Mouse (Mus musculus) CH12F3 (cell line): ENCODE results near the gene Asb10.
"Not testable (repeated sequence)": the region's sequence is repeated elsewhere in the genome, so short reads cannot be mapped to it uniquely, and the experiment has no call there.

ENCODE experiments used
- in situ Hi-C: fragments of 300-500 bp; cut with MboI; formaldehyde crosslinking; loops from 2 replicates; pipeline ENCODE4 v1.14.3; 2020; ENCODE audit warnings: low sequenced_read_pairs

Asb10 gene

DNA sequence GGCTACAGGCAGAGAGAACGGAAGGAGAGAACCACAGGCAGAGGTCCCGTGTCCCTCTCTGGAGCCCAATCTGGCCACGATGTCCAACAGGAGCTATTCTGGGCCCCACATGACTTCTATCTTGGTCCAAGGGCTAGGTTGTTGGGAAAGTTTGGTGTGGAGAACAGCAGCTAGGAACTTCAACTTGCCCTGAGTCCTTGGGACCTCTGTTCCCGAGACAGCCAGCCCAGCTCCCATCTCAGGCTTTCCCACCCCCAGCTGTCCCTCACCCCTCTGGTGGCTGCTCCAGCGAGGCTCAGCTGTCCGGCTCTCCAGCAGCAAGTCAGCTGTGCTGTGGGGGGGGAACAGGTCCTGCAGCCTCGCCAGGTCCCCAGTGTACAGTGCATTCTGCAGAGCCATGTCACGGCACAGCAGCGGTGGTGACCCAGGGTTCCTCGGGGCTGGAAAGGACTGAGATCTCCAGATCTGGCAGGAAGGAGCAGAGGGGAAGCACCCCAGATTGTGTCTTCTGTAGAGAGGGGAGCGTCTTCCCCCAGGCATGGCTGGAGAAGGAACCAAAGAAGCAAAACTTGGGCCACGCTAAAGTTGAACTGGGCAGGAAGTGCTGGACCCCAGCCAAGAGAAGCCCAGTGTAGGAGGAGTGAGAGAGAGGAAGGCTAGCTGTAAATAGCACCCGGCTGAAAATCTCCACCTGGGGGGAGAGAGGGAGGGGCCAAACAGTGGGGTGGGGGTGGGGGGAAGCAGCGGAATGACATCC, at the start of gene Asb10:
Asb10 (minus strand) TSS at position 592 of the 757 bp plus-strand sequence.
- in situ Hi-C loops, result no loop called here

- in situ Hi-C loops, result no loop called here
Measured at GRCm38 (mm10) chr5:24589511-24590500, 49.0 kb upstream of the Asb10 start.

- in situ Hi-C loops, result no loop called here
Measured at GRCm38 (mm10) chr5:24587200-24587577, 46.4 kb upstream of the Asb10 start.

GRCm38 (mm10) chr5:24586547-24587199, 45.9 kb upstream of the Asb10 start, which contains the start of gene Chpf2:
TSS of gene Chpf2 (plus strand) at chr5:24586741.
- in situ Hi-C loops, result no loop called here

GRCm38 (mm10) chr5:24586106-24586505, 45.3 kb upstream of the Asb10 start:
- in situ Hi-C loops, result no loop called here

DNA sequence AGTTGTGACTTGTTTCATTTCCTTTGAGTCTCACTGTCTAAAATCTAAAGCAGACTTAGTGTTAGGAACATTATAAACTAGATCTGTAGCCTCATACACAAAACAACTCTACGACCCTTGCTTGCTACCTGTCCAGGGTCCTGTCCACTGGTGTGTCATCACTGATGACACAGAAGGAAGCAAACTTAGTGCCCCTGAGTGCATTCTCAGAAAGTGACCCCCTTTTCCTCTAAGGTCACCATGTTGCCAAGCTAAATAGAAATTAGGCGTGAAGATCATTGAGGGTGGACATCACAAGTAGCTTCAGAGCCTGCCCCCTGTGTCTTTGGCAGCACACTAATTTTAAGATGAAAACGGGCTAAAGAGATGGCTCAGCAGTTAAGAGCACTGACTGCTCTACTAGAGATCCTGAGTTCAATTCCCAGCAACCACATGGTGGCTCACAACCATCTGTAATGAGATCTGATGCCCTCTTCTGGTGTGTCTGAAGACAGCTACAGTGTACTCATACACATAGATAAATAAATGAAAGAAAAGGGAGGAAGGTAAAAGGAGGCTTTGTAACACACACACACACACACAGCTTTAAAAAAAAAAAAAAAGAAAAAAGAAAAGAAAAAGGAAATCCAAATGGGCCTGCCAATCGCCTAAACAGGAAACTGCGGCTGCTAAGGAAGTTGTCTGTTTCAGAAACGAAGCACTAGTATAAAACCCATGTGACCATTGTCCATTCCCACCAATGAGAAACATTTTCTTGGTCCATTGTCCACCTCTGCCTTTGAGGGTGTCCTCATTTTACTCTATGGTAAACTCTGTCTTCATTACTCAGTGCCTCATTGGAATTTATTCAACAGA, 37.6 kb upstream of the Asb10 start:
- in situ Hi-C loops, result no loop called here

DNA sequence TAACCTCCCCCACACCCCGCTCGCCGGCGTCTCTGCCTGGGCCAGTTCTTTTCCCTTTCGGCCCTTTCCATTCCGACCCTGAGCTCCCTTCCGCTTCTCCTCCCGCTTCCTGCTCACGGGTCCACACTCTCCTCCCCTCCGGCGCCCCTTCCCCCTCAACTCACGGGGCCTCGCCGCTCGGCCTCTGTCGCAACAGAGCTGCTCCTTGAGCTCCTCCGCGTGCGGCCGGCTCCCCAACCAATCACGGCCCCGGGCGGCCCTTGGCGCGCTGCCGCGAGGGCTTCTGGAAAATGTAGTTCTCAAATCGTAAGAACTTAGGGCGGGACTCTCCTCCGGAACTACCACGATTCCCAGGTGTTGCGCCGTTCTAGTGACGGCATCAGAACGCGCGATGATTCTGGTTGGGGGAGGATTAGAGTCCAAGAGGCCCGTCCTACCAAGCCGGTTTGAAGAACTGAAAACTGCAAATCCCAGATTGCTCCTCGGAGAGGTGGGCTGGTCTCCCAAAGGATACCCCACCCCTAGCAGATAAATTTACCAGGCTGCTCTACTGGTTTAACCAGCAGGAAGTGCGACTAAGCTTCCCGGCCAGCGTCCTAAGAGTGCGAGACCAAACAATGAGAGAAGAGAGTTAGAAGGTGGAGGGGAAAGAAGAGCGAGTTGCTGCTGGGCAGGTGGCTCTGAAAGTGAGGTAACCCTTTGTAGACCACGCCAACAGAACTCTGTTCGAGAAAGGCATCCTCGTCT, 36.6 kb upstream of the Asb10 start, which contains the start of gene Abcf2:
Abcf2 (minus strand) TSS at position 285 of the 747 bp plus-strand sequence.
- in situ Hi-C loops, result no loop called here

- in situ Hi-C loops, result no loop called here
Measured at GRCm38 (mm10) chr5:24576801-24577182, 36.0 kb upstream of the Asb10 start.

DNA sequence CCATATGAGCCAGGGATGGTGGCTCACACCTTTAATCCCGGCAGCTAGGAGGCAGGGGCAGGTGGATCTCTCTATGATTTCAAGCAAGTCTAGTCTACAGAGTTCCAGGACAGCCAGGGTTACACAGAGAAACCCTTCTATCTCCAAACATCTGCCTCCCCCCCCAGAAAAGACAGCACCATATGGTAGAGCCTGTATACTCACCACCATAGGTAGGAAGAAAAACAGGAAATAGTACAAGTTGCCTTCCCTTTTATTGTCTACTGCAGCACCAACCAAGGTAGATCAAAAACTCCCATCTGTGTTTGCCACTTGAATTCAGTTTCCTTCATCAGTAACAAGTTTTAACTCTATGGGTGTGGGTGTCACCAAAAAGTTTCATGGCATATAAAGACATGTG, 35.2 kb upstream of the Asb10 start:
- in situ Hi-C loops, result no loop called here

GRCm38 (mm10) chr5:24556709-24557108, 15.9 kb upstream of the Asb10 start, which contains the start of gene 4931409K22Rik:
TSS of gene 4931409K22Rik (minus strand) at chr5:24556809.
- in situ Hi-C loops, result no loop called here

GRCm38 (mm10) chr5:24555335-24555734, 14.6 kb upstream of the Asb10 start:
- in situ Hi-C loops, result not testable (repeated sequence)

GRCm38 (mm10) chr5:24553621-24554244, 13.0 kb upstream of the Asb10 start:
- in situ Hi-C loops, result no loop called here

GRCm38 (mm10) chr5:24551317-24551688, 10.5 kb upstream of the Asb10 start:
- in situ Hi-C loops, result no loop called here

GRCm38 (mm10) chr5:24550598-24551316, 10.0 kb upstream of the Asb10 start:
- in situ Hi-C loops, result no loop called here

DNA sequence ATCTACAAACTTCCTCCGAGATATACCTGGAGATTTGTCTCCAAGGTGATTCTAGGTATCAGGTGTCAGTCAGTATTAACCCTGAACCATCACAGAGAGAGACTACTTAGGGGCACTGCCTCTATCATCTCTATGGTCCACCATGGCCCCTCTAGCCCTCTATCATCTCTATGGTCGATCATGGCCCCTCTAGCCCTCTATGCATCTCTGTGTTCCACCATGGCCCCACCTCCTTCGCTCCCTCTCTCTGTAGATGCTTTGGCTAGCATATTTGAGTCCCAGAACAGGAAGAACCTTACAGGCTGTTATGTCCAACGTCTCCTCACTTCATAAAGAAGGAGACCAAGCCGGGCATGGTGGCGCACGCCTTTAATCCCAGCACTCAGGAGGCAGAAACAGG, 1.9 kb upstream of the Asb10 start:
- in situ Hi-C loops, result no loop called here

GRCm38 (mm10) chr5:24541144-24541569, 379 bp upstream of the Asb10 start:
- in situ Hi-C loops, result no loop called here

- in situ Hi-C loops, result no loop called here
Measured at GRCm38 (mm10) chr5:24539571-24540296, 1.0 kb downstream of the Asb10 start.

DNA sequence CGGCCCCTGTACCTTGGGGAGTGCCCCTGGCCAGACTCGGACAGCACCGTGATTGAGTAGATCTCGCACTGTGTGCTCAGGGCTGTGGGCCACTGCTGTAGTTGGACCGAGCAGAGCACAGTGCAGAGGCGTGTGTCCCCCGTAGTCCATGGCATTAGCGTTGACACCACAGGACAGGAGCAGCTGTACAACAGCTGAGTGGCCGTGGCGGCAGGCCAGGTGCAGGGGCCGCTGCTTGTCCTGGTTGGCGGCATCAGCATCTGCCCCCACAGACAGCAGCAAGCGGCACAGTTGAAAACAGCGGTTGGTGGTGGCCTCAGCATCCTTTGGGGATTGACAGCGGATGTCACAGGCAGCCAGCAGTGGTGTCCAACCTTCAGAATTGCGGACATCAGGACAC, 3.2 kb downstream of the Asb10 start:
- in situ Hi-C loops, result no loop called here
